Mouse (Mus musculus) adrenal gland, adult (tissue): Measurements from ENCODE around the gene Hivep3.

Source experiments
- DNase-seq, 2 experiments: peaks; one replicate each; pipeline ENCODE4 v3.0.0; 2022 to 2023; ENCODE audit warnings: low spot score in 1 of 2; ENCODE audit not compliant: inconsistent age in 2 of 2

Gene Hivep3

DNA sequence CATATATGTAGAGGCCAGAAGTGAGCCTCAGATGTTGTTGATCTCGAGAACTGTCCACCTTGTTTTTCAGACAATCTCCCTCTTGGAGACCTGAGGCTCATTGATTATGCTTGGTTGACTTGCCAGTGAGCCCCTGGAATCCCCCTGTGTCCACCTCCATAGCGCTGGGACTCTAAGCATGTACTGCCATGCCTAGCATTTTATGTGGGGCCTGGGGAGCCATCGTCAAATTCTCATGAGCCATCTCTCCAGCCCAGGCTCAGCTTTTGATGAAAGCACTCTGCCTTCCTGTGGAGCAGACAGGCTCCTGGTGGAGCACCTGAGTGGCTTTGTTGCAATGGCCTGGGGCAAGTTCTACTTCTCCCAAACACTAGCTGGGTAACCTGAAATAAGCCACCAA, 316.3 kb downstream of the Hivep3 start:
- DNase-seq = no peak

DNA sequence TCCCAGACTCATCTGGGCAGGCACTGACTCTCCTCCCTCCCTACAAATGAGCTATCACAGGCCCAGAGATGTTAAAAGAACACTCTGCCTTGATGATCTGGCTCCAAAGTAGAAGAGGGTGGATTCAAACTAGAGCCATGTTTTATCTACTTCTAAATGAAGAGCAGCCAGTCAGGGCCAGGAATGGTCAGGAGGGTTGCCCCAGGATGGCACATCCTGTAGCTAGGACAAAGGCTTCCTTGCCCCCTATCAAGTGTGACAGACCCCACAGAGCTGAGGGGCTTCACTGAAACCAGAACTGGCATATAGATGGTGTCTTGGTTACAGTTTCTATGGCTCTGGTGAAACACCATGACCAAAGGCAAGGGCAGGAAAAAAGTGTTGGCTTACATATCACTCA, 318.9 kb downstream of the Hivep3 start:
- DNase-seq = no peak

- no peak for DNase-seq
Observed at GRCm38 (mm10) chr4:120053026-120054005, 319.7 kb downstream of the Hivep3 start.

DNA sequence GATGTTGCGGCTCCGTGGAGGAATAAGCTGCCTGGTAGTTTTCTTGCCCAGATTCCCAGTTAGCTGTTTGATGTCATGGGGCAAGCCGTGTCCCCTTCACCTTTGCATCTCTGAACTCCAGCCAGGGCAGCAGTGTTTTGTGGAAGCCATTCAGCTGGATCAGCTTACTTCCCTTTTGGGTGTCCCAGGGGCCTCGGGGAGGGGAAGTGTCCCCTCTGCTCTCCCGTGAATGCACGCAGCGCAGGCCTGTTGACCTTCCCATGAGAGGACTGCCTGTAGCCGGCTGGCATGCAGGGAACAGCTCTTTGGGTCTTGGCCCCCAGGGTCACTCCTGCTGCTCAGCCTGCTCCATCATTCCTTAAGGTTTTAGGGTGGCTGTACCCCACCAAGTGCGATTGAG, 320.6 kb downstream of the Hivep3 start:
- no peak for DNase-seq

DNA sequence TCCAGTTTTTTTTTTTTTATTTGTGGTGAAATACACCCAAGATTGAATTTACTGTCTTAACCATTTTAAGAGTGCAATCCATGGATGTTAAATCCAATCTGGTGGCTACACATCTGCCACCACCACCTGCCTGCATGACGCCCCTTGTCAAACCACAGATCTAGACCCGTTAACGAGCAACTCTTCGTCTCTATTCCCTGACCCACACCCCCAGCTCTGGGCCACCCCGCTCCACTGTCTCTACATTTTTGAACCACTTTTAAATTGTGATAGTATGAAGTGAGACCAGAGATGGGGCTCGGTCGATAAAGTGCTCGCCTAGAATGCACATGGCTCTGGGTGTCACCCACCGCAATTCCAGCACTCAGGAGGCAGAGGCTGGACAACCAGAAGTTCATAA, 322.9 kb downstream of the Hivep3 start:
- DNase-seq = no peak

- no peak for DNase-seq
Observed at GRCm38 (mm10) chr4:120057529-120057928, 323.9 kb downstream of the Hivep3 start.

GRCm38 (mm10) chr4:120058157-120058556, 324.6 kb downstream of the Hivep3 start:
- peak in 1 of 2 experiments; percentile 52 for DNase-seq

DNA sequence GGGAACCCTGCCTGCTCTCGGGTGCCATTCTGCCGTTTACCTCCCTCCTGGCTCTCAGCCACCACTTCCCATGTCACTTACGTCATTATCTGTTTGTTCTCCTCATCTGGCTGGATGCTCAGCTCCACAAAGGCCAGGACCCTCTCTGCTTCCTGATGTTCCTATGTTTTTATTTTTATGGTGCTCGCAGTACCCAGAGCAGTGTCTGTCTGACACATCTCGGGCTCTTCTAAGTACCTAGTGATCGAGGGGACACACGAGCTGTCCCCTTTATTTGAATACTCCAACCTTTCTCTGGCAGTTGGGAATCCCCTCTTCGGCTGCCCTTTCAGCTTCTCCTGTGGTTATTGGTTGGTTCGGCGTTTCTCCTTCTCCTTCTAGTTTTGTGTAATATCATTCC, 325.2 kb downstream of the Hivep3 start:
- peak; percentile 20 to 47 for DNase-seq

- DNase-seq = no peak
Observed at GRCm38 (mm10) chr4:120061727-120062126, 328.1 kb downstream of the Hivep3 start.

DNA sequence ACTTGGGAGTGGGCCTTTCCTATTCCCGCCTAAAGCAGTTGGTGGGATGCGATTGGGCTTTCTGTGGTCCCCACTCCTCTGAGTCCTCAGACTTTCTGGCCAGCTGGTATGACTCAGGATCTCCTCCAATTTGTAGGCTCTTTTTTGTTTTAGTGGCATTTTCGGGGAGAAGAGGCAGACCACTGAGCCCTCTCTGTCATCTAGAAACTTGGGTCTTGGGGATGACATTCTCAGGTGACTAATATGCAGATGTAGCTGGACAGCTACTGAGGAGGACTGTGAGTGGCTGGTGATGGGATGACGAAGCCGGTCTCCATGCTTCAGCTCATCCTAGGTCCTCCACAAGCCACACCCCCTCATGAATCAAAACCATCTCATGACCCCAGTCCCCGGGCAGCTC, 328.6 kb downstream of the Hivep3 start:
- DNase-seq = no peak

- no peak for DNase-seq
Observed at GRCm38 (mm10) chr4:120062754-120063153, 329.2 kb downstream of the Hivep3 start.

- no peak for DNase-seq
Observed at GRCm38 (mm10) chr4:120063353-120064124, 330.0 kb downstream of the Hivep3 start.

- no peak for DNase-seq
Observed at GRCm38 (mm10) chr4:120064696-120065095, 331.1 kb downstream of the Hivep3 start, which contains the start of gene AL607142.1. Gene AL607142.1, plus strand, starts transcription at chr4:120064996.

- DNase-seq = peak in 1 of 2 experiments; percentile 44
Observed at GRCm38 (mm10) chr4:120066841-120067591, 333.4 kb downstream of the Hivep3 start.

- no peak for DNase-seq
Observed at GRCm38 (mm10) chr4:120067592-120068235, 334.1 kb downstream of the Hivep3 start.

GRCm38 (mm10) chr4:120068883-120069581, 335.4 kb downstream of the Hivep3 start:
- DNase-seq = no peak

- no peak for DNase-seq
Observed at GRCm38 (mm10) chr4:120069582-120069980, 336.0 kb downstream of the Hivep3 start.

DNA sequence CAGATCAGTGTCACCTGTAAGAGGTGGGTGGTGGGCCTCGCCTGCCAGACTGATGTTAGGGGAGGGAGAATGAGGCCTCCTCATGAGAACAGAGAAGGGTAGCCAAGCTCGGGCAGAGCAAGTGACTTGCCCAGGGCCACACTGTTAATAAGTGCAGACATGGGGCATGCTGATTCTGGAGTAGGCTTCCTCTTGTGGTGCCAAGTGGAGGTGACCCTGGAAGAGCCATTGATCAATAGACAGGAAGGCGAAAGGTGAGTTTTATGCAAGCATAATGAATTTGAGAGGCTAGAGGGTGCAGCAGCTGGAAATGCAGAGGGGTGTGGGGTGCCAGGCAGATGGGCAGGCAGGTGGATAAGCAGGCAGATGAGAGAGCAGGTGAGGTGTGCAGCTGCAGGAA, 337.8 kb downstream of the Hivep3 start:
- DNase-seq = no peak

DNA sequence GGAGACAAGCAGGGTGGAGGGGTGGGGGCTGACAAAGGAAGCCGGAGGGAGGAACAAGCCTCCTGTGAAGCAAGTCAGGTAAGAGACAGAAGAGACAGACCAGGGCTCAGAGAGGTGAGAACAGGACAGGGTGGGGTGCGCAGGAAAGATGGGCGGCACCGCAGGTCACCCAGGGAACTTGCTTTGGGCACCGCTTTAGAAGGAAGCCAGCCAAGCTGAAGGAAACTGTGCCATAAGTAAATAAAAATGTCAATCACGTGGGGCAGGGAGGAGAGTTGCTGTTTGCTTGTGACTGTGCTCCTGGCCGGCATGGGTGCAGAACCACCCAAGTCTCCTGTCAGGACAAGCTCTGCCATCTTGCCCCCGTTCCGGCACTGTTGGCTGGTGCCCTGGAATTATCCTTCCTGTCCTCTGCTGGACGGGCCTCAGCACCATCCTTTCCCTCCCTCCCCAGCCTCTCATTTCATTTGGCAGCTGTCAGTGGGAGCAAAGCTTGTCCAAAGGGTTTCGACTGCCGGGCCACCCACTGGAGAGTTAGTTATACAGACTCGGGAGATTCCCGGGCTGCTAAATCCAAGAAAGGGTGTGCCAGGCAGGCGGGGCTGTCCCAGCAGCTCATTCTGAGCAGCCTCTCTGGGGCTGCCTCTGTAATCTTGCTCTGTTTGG, 338.4 kb downstream of the Hivep3 start:
- DNase-seq = no peak
